Mouse (Mus musculus) CD4-positive, CD25-positive, alpha-beta regulatory T cell, adult 2 months (primary cell): ENCODE measurements at regions not wholly inside any gene's neighbourhood (a gene's known extent, or its start where the extent isn't known, plus 50 kb on each side); places are given as distances from the start of the nearest gene placed in this dataset.

ENCODE experiments used
- DNase-seq: peaks from one replicate; pipeline ENCODE4 v3.0.0-alpha.2; 2012; ENCODE audit warnings: low read depth, low spot score

DNA sequence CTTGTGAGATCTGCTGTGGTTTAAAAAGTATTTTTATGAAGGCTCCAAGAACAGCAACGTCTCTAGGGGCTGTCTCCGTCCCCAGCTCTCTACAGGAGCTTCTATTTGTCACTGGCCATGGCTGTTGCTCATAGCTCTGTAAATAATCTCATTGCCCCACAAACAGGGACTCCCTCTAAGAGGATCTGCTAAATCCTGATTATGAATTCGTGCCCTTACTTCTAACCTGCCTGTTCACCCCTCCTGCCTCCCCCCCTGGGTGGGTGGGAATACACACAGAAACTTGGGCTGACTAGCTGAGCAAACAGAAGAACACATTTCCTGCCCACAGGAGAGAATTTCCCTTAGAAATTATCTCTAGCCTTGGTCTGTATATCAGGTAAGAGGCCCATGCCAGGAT is 155.9 kb upstream of the Ncam1 start:
- no peak for DNase-seq

DNA sequence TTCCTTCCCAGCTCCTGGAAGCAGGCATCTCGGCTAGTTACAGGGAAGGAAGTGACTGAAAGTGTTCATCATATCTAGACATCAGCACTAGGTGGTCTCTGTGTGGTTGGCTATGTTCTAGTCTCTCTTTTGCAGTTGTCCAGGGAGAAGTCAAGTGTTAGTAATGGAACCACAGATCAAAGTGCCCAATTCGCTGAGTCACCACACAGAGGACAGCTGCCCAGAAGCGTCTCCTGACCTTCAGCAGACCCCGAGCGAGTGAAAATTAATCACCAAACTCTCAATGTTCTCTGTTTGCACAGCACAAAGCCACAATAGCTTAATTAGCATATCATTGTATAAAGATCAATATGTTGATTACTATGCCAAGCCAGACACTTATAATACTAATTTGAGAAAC is 151.6 kb upstream of the Ncam1 start:
- DNase-seq = no peak

DNA sequence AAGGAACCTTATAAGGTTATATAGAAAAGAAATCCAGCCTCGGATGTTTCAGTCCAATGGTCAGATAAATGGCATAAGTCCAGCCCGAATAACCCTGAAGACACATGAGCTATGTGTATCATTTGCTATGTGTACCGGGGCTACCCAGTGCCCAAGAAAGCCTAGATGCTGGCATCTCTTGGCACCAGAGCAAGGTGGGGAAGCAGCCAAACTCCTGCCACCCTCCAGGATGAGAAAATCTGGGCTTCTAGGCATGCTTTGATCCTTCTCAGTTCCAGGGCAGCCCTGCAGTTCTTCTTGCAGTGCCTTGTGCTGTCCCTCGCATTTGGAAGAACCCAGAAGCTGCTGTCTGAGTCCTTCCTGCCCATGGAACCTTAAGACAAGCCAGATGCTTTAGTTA is 149.8 kb upstream of the Ncam1 start:
- no peak for DNase-seq

DNA sequence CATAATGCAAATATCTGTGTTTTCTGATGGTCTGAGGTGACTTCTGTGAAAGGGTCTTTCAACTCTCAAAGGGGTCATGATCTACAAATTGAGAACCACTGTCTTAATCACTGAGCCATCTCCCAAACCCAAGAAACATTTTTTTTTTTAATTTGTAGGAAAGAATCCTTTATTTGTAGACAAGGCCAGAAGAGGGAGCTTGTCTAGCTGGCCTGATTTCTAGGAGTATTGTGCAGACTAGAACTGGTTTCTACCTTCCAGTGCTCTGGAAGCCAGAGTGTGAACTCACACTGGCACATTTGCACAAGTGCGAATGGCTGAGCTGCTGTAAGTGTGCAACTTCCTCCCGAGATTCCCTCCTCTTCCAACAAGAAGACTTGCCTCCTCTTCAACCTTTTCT is 148.1 kb upstream of the Ncam1 start:
- no peak for DNase-seq

DNA sequence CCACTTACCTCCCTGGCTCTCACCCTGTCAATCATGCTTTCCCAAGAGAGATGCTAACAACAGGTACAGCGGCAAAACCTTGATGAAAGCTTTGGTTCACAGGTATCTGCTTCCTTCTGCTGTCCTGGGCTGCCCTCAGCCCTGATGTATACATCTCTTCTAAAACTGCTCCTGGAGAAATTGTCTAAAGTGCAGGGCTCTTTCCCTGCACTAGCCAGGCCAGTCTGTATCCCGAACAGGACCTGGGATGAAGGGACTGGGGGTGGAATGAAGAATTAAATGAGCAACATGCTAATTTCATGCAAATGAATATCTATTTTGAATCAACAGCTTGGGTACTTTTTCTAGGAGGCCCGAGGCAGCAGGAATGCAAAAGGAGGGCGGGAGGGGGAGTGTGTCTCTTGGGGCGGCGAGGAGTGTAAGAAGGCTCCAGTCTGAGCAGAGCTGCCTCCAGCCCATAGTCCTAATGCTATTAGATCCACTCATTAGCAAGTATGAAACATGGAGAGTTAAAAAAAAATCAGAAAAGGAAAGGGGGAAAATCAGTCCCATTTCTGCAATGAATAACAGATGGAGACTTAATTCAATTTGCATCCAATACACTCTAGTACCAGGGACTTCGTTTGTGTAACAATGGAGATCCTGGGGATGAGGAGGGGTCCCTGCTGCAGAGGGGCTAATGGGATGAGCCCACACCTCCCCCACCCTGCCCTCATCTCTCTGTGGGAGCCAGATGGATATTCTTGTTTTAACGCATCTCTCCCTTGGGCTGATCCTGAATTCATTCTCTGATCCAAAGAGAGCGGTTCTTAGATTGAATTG is 137.0 kb upstream of the Ncam1 start:
- DNase-seq = no peak

DNA sequence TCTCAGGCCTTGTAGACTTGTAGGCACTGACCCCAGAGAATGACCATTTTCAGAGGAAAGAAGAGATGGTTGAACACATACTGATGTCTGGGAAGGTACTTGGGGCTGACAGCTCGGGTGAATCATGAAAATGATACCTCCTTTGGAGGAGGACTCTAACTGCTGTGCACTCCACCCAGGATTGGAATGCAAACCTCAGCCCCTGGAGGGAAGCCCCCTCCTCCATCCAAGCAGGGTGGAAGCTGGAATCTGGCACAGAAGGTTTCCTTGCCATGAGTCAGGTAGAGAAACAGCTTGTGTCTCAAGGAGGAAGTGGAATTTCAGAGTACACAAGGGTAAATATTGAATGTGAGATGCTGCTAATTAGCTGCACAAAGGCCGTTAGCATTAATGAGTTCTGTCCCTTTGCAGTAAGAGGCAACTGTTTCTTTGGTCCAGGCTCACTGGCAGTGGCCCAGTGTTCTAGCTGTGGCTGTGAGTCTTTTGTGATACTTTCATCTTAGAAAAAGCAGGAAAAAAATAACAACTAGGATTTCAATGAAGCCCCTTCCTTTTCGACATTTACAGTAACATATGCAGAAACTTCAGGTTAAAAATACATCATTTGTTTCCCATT is 129.4 kb upstream of the Ncam1 start:
- no peak for DNase-seq

DNA sequence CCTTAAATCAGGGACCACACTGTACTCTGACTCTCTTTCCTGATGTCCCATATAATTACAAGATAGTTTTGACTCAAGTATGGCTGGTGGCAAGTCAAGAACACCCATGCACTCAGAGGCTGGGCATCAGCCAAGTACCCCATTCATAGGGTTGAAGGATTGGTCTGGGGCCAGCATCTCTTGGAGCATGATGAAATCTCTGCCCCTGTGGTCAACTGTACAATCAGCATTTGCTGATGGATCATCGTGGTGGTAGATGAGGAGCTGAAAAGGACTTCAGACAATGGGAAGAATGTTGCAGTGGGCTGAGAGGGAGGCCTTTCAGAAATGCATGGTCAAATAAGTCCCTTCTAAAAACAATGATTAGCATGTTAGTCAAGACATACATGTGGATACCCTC is 128.6 kb upstream of the Ncam1 start:
- DNase-seq = no peak

DNA sequence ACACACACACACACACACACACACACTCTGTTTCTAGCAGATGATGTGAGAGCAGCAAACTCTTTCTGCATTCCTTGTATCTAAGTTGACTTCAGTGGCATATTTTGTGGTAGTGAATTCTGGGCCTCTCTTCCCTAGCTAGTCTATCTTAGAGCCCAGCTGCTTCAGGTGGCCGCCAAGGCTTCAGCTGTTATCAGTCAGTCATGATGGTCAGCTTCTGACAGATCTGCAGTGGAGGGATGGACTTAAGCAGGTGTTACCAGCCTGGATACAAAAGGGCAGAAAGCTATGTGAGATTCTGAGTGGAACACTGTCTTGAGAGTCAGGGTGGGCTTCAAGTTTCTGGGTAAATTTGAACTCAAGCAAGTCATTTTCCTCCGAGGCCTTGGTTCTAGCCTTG is 127.1 kb upstream of the Ncam1 start:
- DNase-seq = no peak

DNA sequence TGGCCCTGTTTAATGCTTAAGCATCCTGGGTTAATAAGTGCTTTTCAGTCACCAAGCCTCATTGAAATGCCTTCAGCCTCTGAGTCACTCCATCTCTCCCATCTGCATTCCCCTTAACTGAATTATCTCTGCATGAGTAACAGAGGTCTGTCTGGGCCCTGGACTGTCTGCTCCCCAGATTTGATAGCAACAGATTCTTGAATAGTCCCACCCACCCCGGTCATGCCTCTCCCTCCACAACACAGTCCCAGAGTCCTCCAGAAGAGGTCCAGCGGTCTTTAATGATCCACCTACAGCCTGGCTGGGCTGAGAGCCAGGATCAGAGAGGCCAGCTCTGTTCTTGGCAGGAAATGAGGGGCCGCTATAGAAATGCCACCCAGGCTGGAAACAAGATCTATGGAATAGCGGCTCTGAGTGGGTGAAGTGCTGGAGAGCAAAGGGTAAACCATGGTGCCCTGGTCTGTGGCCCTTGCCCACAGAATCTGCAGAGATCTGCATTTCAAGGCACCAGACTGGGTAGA is 125.3 kb upstream of the Ncam1 start:
- DNase-seq = no peak

DNA sequence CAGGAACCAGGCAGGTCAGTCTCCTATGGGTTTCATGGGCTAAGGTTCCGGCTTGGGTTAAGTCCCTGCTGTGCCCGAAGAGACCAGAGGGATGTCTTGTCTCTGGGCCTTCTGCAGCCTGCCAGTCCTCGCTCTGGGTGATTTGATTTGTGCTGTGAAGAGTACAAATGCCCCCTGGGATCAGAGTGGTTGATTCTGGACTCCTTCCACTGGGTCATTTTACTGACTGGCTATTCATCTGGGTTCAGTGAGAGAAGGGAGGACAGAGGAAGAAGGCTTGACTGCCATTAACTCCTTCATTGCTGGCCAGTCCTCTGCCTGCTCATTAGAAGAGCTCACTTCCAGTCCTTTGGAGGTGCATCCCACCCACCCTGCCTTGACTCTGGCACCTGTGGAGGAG is 124.0 kb upstream of the Ncam1 start:
- DNase-seq = no peak

DNA sequence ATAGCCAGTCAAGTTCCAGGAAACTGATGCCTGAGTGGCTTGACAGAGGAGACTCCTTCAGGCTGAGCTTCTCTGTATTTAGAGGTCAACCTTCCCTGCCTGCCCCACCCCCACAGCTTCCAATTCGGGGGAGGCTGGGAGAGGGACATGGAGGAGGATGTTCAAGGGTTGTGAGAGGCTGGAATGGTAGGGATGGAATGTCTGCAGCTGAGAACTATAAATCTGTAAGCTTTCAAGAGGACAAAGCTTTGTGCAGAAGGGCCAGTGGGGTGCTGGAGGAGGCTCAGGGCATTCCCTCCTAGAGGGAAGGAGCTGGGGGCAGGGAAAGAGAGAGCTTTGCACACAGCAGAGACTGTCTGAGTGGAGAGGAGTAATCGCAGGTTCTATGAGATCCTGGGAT is 123.4 kb upstream of the Ncam1 start:
- DNase-seq = no peak

DNA sequence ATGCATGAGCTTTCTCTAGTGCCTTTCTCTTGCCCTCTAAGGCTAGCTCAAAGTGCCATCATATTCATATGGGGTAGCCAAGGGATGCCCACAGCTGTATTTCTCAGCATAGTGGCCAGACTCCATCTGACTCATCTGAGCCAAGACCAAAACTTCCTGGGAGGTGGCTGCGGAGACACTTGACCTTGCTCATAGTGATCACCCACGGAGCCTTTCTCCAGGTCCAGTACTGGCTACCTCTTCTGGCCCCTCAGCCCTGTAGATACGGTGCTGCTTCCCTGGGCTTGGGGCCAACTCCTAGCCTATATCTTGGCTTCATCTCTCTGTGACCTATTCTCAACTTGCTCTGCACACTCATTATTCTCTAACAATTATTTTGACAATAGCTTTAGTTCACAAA is 122.6 kb upstream of the Ncam1 start:
- no peak for DNase-seq

DNA sequence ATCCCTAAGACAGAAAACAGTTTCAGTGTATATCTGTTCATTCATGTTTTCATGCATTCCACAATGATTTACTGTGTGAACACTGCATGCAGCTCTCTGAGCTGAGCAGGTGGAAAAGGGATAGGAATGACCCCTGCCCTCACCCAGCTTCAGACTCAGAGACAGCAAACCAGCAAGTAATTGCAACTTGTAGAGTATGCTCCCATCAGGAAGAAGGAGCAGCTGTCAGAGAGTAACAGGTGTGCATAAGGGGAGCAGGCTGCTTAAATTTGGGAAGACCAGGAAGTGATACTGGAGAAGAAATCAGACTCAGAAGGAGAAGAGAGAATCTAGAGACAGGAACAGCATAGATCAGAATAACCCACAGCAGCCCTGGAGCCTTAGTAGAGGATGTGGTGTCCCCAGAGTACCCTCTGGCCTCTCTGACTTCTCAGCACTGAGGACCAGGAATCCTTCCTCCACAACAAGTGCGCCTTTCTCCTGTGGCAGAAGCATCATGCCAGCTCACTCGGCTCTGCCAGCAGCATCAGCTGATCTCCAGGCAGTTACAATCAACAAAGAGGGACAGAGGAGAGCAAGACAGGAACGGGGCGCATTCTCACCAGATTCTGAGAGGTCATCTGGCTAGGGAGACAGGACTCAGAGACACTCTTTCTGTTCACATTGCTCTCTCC is 116.5 kb upstream of the Ncam1 start:
- no peak for DNase-seq

DNA sequence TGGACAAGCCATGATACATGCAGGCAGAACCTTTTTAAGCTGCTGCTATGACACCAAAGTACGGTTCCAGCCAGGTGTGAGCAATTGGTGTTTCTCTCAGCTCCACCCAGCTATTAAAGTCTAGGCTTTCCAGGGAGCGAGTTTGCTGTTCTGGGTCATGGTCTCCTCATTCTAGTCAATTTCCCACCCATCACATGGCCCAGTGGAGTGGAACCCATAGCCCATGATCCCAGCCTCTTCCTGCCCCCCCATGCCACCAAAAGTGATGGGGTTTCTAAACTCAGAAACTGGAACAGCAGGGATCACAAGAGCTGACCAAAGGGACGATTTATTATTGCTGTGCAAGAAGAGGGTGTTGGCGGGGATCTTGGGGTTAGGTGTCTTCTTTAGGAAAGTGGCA is 115.0 kb upstream of the Ncam1 start:
- DNase-seq = no peak

DNA sequence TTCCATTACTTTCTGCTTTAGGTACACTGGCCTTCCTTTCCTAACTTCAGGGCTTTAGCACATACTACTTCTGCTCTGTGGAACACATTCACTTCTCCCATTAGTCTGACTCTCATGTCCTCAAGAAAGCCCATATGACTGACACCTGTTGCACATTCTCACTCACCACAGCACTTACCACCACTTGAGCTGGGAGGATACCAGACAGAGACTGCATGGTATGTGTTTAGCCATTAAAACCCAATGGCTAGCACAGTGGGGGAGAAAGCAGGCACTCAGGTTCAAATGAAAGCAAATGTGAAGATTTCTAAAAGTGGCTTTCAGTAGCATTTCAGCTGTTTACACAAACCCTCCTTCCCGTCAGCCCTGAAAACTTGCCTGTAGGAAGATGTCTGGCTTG is 113.6 kb upstream of the Ncam1 start:
- no peak for DNase-seq

DNA sequence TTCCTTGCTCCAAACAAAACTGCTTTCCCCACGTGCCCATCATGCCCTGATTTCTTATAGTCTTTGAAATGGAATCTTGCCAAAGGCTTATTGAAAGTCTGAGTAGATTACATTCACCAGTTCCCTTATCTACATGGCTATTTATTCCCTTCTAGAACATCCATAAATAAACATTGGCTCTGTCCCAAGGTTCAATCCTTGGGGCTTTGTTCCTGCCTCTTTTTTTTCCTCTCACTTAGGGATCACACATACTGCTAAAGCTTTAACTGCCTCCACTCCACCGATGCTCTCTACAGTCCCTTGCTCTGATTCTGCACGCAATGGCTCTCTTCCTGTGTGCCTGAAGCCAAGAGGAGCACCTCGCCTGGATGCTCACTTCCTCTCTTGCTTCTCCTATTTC is 107.6 kb upstream of the Ncam1 start:
- no peak for DNase-seq

DNA sequence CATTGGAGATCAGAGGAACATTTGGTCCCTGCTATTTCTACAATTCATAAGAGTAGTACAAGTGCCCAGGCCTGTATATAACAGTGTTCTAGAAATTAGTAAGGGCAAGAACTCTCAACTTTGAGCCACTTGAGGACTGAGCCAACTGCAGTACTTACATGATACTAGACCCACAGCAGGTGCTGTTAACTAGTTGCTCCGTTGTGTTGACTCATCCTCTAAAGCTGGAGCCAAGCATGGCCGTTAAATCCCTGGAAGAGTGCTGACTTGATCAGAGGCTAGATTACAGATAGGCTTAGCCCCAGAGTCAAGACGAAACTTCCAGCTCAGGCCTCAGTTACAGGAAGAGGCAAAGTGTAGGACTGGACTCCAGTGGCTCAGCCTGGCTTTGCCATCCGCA is 107.0 kb upstream of the Ncam1 start:
- DNase-seq = no peak

DNA sequence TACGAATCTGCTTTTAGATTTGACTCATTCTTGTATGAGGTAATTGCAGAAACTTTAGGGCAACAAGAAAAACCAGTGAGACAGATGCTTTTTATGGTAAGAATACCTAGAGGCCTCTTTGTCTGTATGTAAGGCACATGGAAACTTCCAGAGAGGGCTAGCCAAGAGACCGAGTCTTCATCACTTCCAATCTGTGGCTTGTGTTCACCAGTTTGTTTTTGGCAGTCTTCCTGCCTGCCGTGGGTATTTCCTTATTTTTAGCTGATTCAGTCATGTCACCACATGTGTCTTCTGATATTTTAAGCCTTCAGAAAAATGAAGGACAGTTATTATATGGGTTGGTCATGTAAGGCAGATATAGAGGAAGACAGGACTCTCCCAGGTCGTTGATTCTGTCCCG is 100.2 kb upstream of the Ncam1 start:
- DNase-seq = no peak

DNA sequence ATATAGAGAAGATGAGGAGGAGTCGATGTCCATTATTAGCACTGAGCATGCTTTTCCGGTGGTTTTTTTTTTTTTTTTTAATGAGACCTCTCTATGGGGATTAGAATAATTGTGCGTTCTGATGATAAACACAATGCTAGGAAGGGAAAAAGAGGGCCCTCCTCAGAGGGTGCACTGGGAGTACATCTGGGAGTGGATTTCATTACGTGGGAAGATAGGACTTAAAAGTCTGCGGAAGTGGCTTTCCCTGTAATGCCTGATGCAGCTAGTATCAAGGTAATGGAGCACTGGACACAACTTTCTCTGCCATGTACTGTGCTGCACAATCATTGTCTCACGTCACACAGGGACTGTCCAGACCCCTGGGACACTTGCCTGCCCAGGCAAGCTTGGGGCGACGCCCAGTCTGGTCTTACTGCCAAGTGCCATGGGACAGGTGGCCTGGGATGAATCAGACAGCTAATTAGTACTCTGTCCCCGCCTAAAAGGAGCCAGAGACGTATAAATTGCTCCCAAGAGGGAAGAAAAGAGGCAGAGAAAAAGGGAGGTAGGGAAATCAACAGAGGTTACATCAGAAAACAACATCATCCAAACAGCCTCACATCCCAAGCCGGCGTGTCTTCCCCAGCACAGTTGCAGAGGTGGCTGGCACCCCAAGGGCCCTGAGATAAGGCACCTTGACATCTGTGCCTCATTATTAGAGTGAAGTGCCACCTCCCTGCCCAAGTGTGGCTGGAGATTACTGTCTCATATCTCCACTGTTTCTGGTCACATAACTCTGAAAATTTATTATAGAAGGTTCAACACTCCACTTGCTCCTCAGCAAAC is 86.0 kb upstream of the Ncam1 start:
- no peak for DNase-seq

DNA sequence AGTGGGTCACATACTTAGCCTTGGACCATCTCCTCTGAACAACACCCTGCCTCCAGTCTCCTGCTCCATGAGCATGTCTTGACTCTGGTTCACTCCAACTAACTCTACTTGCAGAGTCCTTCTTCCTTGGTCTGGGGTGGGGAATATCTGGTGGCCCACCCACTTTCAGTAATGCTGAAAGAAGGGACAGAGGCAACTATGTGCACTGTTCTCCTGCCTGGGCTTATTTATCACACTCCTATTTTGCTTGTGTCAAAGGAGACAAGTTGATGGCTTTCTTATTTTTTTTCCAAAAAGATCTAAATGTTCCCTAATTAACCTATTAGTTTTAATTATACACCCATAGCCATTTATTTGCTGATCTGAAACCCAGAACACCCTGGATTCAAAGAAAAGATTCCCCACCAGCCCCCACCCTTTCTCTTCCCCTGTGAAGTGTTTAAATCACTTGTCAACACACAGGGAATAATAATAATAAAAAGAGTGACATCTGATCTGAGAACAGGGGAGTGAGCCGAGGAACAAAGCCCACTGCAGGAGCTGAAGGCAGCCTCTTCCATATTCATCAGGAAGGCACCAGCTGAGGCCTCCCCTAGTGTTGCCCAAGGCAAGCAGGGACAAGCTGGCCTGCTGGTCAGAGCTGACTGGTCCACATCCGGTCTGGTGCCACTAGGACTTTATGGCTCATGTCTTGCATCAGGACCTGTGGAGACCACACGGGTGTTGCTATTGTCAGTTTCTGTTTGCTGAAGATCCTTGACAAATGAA is 80.8 kb upstream of the Ncam1 start:
- DNase-seq = no peak

DNA sequence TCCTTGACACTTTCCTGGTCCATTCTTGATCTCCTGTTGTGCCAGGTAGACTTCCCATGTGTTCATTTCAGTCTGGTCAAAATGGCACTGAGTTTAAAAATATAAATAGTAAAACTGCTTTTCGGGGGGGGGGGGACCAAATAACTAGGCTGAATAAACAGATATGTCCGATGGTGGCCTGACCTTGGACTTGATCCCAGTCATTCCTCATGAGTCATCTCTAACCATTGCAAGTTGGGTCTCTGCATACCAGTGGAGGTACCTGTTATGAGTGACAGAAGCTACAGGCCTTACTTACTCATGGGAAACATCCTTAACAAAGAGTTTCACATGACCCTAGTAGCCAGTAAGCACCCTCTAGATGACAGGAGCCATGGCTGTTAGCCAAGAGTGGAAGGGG is 76.2 kb upstream of the Ncam1 start:
- no peak for DNase-seq
